Mouse (Mus musculus): ENCODE data around the gene Spata3.
A peak's percentile ranks its signal among the peaks of the same experiment; 100 is the strongest.
"Not testable (repeated sequence)": the region's sequence is repeated elsewhere in the genome, so short reads cannot be mapped to it uniquely, and the experiment has no call there.

Spata3 gene

GRCm38 (mm10) chr1:86016516-86016915, at the start of gene Spata3:
Gene Spata3, plus strand, starts transcription at chr1:86016816.
- no peak for DNase-seq

GRCm38 (mm10) chr1:85969081-85969480, 47.5 kb upstream of the Spata3 start:
- no peak for DNase-seq

GRCm38 (mm10) chr1:85969519-85969918, 47.1 kb upstream of the Spata3 start:
- DNase-seq, result no peak

- no peak for DNase-seq
Measured at GRCm38 (mm10) chr1:85971070-85971469, 45.5 kb upstream of the Spata3 start.

GRCm38 (mm10) chr1:85972341-85972740, 44.3 kb upstream of the Spata3 start:
- DNase-seq, result no peak

- DNase-seq, result no peak
Measured at GRCm38 (mm10) chr1:85973468-85973877, 43.1 kb upstream of the Spata3 start.

- peak; percentile 12 to 18 for DNase-seq
Measured at GRCm38 (mm10) chr1:85977709-85978108, 38.9 kb upstream of the Spata3 start.

- DNase-seq, result no peak
Measured at GRCm38 (mm10) chr1:85981738-85982357, 34.8 kb upstream of the Spata3 start.

- no peak for DNase-seq
Measured at GRCm38 (mm10) chr1:85985784-85986183, 30.8 kb upstream of the Spata3 start.

- peak in 1 of 2 experiments; percentile 10 for DNase-seq
Measured at GRCm38 (mm10) chr1:85988351-85988750, 28.3 kb upstream of the Spata3 start.

- not testable (repeated sequence) for DNase-seq
Measured at GRCm38 (mm10) chr1:85988882-85989281, 27.7 kb upstream of the Spata3 start.

- DNase-seq, result no peak
Measured at GRCm38 (mm10) chr1:85992175-85992574, 24.4 kb upstream of the Spata3 start.

GRCm38 (mm10) chr1:85993541-85993940, 23.1 kb upstream of the Spata3 start:
- no peak for DNase-seq

- DNase-seq, result no peak
Measured at GRCm38 (mm10) chr1:85997221-85997620, 19.4 kb upstream of the Spata3 start.

- DNase-seq, result no peak
Measured at GRCm38 (mm10) chr1:85998012-85998411, 18.6 kb upstream of the Spata3 start.

- no peak for DNase-seq
Measured at GRCm38 (mm10) chr1:85999853-86000570, 16.6 kb upstream of the Spata3 start.

GRCm38 (mm10) chr1:86005540-86005939, 11.1 kb upstream of the Spata3 start:
- DNase-seq, result no peak

- no peak for DNase-seq
Measured at GRCm38 (mm10) chr1:86006040-86006439, 10.6 kb upstream of the Spata3 start.

- peak; percentile 76 to 85 for DNase-seq
Measured at GRCm38 (mm10) chr1:86007778-86008177, 8.8 kb upstream of the Spata3 start.

GRCm38 (mm10) chr1:86015758-86016157, 858 bp upstream of the Spata3 start:
- not testable (repeated sequence) for DNase-seq

GRCm38 (mm10) chr1:86018235-86019055, 1.8 kb downstream of the Spata3 start:
- DNase-seq, result peak; percentile 17 to 26

- DNase-seq, result no peak
Measured at GRCm38 (mm10) chr1:86021365-86021989, 4.9 kb downstream of the Spata3 start.
